Mouse (Mus musculus): Measurements from ENCODE around the gene Gm10408.
"Not testable (repeated sequence)": the region's sequence is repeated elsewhere in the genome, so short reads cannot be mapped to it uniquely, and the experiment has no call there.

The Gm10408 gene

GRCm38 (mm10) chr14:3449079-3449478 lies at the start of gene Gm10408:
Gene Gm10408 (plus strand): TSS chr14:3449379.
- H3K27me3 ChIP-seq (ENCODE audit: insufficient read depth, low read length); H3K4me1 ChIP-seq (replicated peaks; ENCODE audit: low read depth, low read length); H3K9me3 ChIP-seq (ENCODE audit: low read length); H3K4me3 ChIP-seq (replicated peaks; ENCODE audit: low read length); H3K36me3 ChIP-seq (ENCODE audit: insufficient read depth, low read length): not testable (repeated sequence)

DNA sequence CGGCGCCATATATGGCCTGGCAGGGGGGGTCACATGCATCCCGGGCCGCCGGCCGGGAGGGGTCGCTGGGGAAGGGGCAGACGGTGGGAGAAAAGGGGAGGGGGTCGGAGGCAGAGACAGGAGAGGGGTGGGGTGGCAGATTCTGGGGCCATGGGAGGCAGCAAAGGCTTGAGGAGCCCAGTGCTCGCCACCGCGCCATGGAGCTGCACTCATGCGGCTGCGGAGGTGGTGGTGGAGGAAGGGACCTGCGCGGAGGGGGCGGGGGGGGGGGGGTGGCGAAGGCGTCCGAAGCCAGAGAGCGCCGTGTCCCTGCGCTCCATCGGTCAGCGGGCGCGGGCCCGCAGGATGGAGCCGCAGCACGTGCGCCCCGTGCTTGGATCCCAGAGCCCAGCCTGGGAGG lies 36.9 kb upstream of the Gm10408 start, which contains the start of gene Gm10409:
Gene Gm10409, plus strand, starts transcription at position 301 of the 400 bp plus-strand sequence.
- H3K27me3 ChIP-seq (ENCODE audit: insufficient read depth, low read length): not testable (repeated sequence)

GRCm38 (mm10) chr14:3427803-3428202 lies 21.4 kb upstream of the Gm10408 start, which contains the start of gene Gm3005:
Gene Gm3005 (plus strand): TSS chr14:3428103.
- not testable (repeated sequence) for H3K27me3 ChIP-seq (ENCODE audit: insufficient read depth, low read length); H3K36me3 ChIP-seq (ENCODE audit: insufficient read depth, low read length); H3K4me3 ChIP-seq (replicated peaks; ENCODE audit: low read length); H3K4me1 ChIP-seq (replicated peaks; ENCODE audit: low read depth, low read length); H3K9me3 ChIP-seq (ENCODE audit: low read length)

More for the DNA sequence above, 36.9 kb upstream of the Gm10408 start, which contains the start of gene Gm10409:
- H3K4me1 ChIP-seq (replicated peaks; ENCODE audit: low read depth, low read length); H3K36me3 ChIP-seq (ENCODE audit: insufficient read depth, low read length); H3K9me3 ChIP-seq (ENCODE audit: low read length); H3K4me3 ChIP-seq (replicated peaks; ENCODE audit: low read length): not testable (repeated sequence)
